Mouse (Mus musculus) liver, embryonic 14.5 days (tissue): ENCODE measurements around the gene Zfp105. TPM values are rescaled to one million over a fixed set of nuclear protein-coding genes. Genes with fewer than 3 reads are reported as not detected.

Source experiments
- ATAC-seq: fragments of 200-750 bp; cut with Nextera tagmentation; 2 replicates; pipeline ENCODE4 v1.8.0; 2017; ENCODE audit warnings: moderate number of reproducible peaks, mild to moderate bottlenecking, moderate library complexity; ENCODE audit not compliant: insufficient read depth
- DNase-seq, 3 experiments: peaks; one replicate each; pipeline ENCODE4 v3.0.0-alpha.2; 2012 to 2013; ENCODE audit warnings: low read depth in 3 of 3, low spot score in 3 of 3
- H3K27ac ChIP-seq: fragments of 300-500 bp; sonication (generic); 2 replicates; pipeline ENCODE4 v1.5.1; 2014; ENCODE audit warnings: moderate library complexity, mild to moderate bottlenecking, control low read depth, inconsistent platforms
- H3K27me3 ChIP-seq: fragments of 300-500 bp; sonication (generic); 2 replicates; pipeline ENCODE4 v1.6.1; 2014; ENCODE audit warnings: mild to moderate bottlenecking, low read length, moderate library complexity; ENCODE audit not compliant: control insufficient read depth, insufficient read depth
- H3K36me3 ChIP-seq: fragments of 300-500 bp; sonication (generic); replicated peaks from 2 replicates; pipeline ENCODE4 v1.6.1; 2014; ENCODE audit warnings: low read depth; ENCODE audit not compliant: control insufficient read depth, insufficient read depth
- H3K4me1 ChIP-seq, 2 experiments: fragments of 200-500 bp in 1 of 2; fragments of 300-500 bp in 1 of 2; sonication (generic) in 1 of 2; replicated peaks; 2 replicates each; pipeline ENCODE4 v1.6.1; 2012 to 2014; ENCODE audit warnings: antibody characterized with exemption in 1 of 2, inconsistent platforms in 1 of 2, low read length in 1 of 2; ENCODE audit not compliant: control insufficient read depth in 2 of 2, insufficient read depth in 2 of 2
- H3K4me2 ChIP-seq: fragments of 300-500 bp; sonication (generic); 2 replicates; pipeline ENCODE4 v1.6.1; 2014; ENCODE audit warnings: low read depth, mild to moderate bottlenecking, control low read depth, moderate library complexity
- H3K4me3 ChIP-seq, 2 experiments: fragments of 200-500 bp in 1 of 2; fragments of 300-500 bp in 1 of 2; sonication (generic) in 1 of 2; 2 replicates each; pipeline ENCODE4 v1.5.1; 2012 to 2014; ENCODE audit warnings: low read depth in 2 of 2, low read length in 2 of 2, mild to moderate bottlenecking in 2 of 2, control low read depth in 1 of 2, inconsistent platforms in 1 of 2, moderate library complexity in 1 of 2; ENCODE audit not compliant: insufficient read depth in 1 of 2
- H3K9ac ChIP-seq: fragments of 300-500 bp; sonication (generic); replicated peaks from 2 replicates; pipeline ENCODE4 v1.6.1; 2014; ENCODE audit warnings: mild to moderate bottlenecking, control low read depth, moderate library complexity
- H3K9me3 ChIP-seq: fragments of 300-500 bp; sonication (generic); 2 replicates; pipeline ENCODE4 v1.6.1; 2016; ENCODE audit warnings: low read length, mixed read lengths; ENCODE audit not compliant: control insufficient read depth
- CTCF ChIP-seq: IDR thresholded peaks from 2 replicates; pipeline ENCODE4 v1.5.1; 2016; ENCODE audit warnings: antibody characterized with exemption, low read depth, control low read depth
- EP300 ChIP-seq: IDR thresholded peaks from 2 replicates; pipeline ENCODE4 v1.6.1; 2016; ENCODE audit warnings: antibody characterized with exemption, low read depth
- WGBS: fragments of 180-500 bp; shearing (Covaris S2); extraction: QIAGEN DNeasy Blood & Tissue Kit; methylation state at CpG from one replicate; pipeline ENCODE4 v1.1.7; 2014; ENCODE audit not compliant: insufficient replicate concordance; 5-methylcytosine and 5-hydroxymethylcytosine counted together
- polyA plus RNA-seq, 2 experiments: library from polyadenylated mRNA; depleted of rRNA in 1 of 2; stranded (reverse) in 1 of 2; unstranded in 1 of 2; fragments of >200 nt; fragmentation: Nextera tagmentation in 1 of 2; extraction: Ambion mirVana in 1 of 2; gene quantifications; 2 replicates each; pipeline versions ENCODE4 v1.2.1 to v1.2.3; 2012 to 2014

Gene Zfp105
- polyA plus RNA-seq (2012; rRNA removed) (0.68 and 1.1 TPM in 2 replicates), polyA plus RNA-seq (2014; fragmentation: Nextera tagmentation; extraction: Ambion mirVana) (1.3 and 1.6 TPM in 2 replicates)

GRCm38 (mm10) chr9:122922936-122923381 is at the start of gene Zfp105:
Gene Zfp105 (plus strand): TSS chr9:122923072.
- Histone ChIP-seq H3K4me1 (peaks cover 0 to 5% of the 10 kb centered on the region in 2 experiments; a peak in 2 of 4 replicates), H3K27ac (no peak within 1 kb of the TSS), H3K4me2 (peak within 1 kb of the TSS; percentile 69), H3K4me3 (peak within 1 kb of the TSS; percentile 58 to 69), H3K9ac (peak within 1 kb of the TSS; percentile 63), H3K36me3 (peaks cover 2% of the 10 kb centered on the region; the same call in 1 of the 2 replicates), H3K27me3 (peaks cover 4% of the 10 kb centered on the region), H3K9me3 (no peaks in the 10 kb centered on the region)
- ATAC-seq: peak; percentile 67
- TF ChIP-seq EP300: no peak
- TF ChIP-seq CTCF: no peak
- no peak for DNase-seq
- WGBS: 1% methylated on average over 43 of the region's 43 CpGs

- TF ChIP-seq CTCF: no peak
- no peak overlapping the region for H3K27ac ChIP-seq
These were observed 48.2 kb upstream of the Zfp105 start for GRCm38 (mm10) chr9:122874653-122875052.

GRCm38 (mm10) chr9:122875145-122875544 is 47.7 kb upstream of the Zfp105 start:
- WGBS: 63% methylated on average over 2 of the region's 2 CpGs

More at GRCm38 (mm10) chr9:122874653-122875052, 48.2 kb upstream of the Zfp105 start:
- Histone ChIP-seq H3K36me3 (no peaks in the 10 kb centered on the region), H3K9me3 (no peaks in the 10 kb centered on the region), H3K4me1 (no peaks in the 10 kb centered on the region), H3K4me3 (no peak overlapping the region), H3K9ac (no peak overlapping the region), H3K4me2 (no peak overlapping the region), H3K27me3 (no peaks in the 10 kb centered on the region)
- 57% methylated on average over 1 of the region's 1 CpGs for WGBS
- no peak for ATAC-seq
- no peak for DNase-seq

GRCm38 (mm10) chr9:122885385-122885784 is 37.5 kb upstream of the Zfp105 start, which contains the start of gene Zkscan7:
Gene Zkscan7 (plus strand): TSS chr9:122885685.
- no peak within 1 kb of the TSS for H3K9ac ChIP-seq
- no peaks in the 10 kb centered on the region for H3K36me3 ChIP-seq
- H3K4me2 ChIP-seq: peak within 1 kb of the TSS; percentile 83
- no peaks in the 10 kb centered on the region for H3K9me3 ChIP-seq
- H3K27me3 ChIP-seq: no peaks in the 10 kb centered on the region
- TF ChIP-seq CTCF (no peak), EP300 (no peak)
- DNase-seq (no peak), ATAC-seq (no peak)
- no peak within 1 kb of the TSS for H3K27ac ChIP-seq
- H3K4me3 ChIP-seq: peak within 1 kb of the TSS in 1 of 2 experiments; percentile 62; a peak in 2 of 4 replicates
- peaks cover 0 to 2% of the 10 kb centered on the region in 2 experiments; a peak in 1 of 4 replicates for H3K4me1 ChIP-seq
- WGBS: 53% methylated on average over 3 of the region's 3 CpGs

More at GRCm38 (mm10) chr9:122875145-122875544, 47.7 kb upstream of the Zfp105 start:
- TF ChIP-seq EP300 (no peak), CTCF (no peak)
- H3K4me1 ChIP-seq: no peaks in the 10 kb centered on the region
- no peaks in the 10 kb centered on the region for H3K9me3 ChIP-seq
- no peak overlapping the region for H3K4me3 ChIP-seq
- DNase-seq (no peak), ATAC-seq (no peak)
- H3K9ac ChIP-seq: no peak overlapping the region
- no peaks in the 10 kb centered on the region for H3K36me3 ChIP-seq
- no peaks in the 10 kb centered on the region for H3K27me3 ChIP-seq
- H3K27ac ChIP-seq: no peak overlapping the region
- H3K4me2 ChIP-seq: no peak overlapping the region

- WGBS: 6% methylated on average over 54 of the region's 54 CpGs
These were observed 36.3 kb upstream of the Zfp105 start for GRCm38 (mm10) chr9:122886372-122887179.

More at GRCm38 (mm10) chr9:122886372-122887179, 36.3 kb upstream of the Zfp105 start:
- Histone ChIP-seq H3K9ac (peak overlapping the region; percentile 74), H3K4me2 (peak overlapping the region; percentile 83), H3K36me3 (no peaks in the 10 kb centered on the region), H3K4me1 (peaks cover 0 to 2% of the 10 kb centered on the region in 2 experiments; a peak in 1 of 4 replicates), H3K4me3 (peak overlapping the region; percentile 62 to 82), H3K9me3 (no peaks in the 10 kb centered on the region), H3K27ac (no peak overlapping the region), H3K27me3 (no peaks in the 10 kb centered on the region)
- ATAC-seq (peak; percentile 62; the same call in 1 of the 2 replicates), DNase-seq (peak; percentile 9 to 32 (median 11))
- no peak for TF ChIP-seq EP300
- no peak for TF ChIP-seq CTCF
